Mouse (Mus musculus) midbrain, embryonic 14.5 days (tissue): ENCODE results near the gene Nampt. TPM values are rescaled to one million over a fixed set of nuclear protein-coding genes. Genes with fewer than 3 reads are reported as not detected.

Experiments used
- ATAC-seq: fragments of 200-750 bp; cut with Nextera tagmentation; 2 replicates; pipeline ENCODE4 v1.8.0; 2017; ENCODE audit warnings: moderate number of reproducible peaks, moderate library complexity; ENCODE audit not compliant: low FRiP score, low TSS enrichment
- DNase-seq: peaks from one replicate; pipeline ENCODE4 v3.0.0-alpha.2; 2015
- H3K27ac ChIP-seq: fragments of 300-500 bp; sonication (generic); replicated peaks from 2 replicates; pipeline ENCODE4 v1.5.1; 2014; ENCODE audit warnings: mild to moderate bottlenecking, low read depth, low read length, moderate library complexity
- H3K27me3 ChIP-seq: fragments of 300-500 bp; sonication (generic); 2 replicates; pipeline ENCODE4 v1.6.1; 2014; ENCODE audit warnings: low read length, control low read depth, mixed read lengths; ENCODE audit not compliant: control insufficient read depth, insufficient read depth
- H3K36me3 ChIP-seq: fragments of 300-500 bp; sonication (generic); 2 replicates; pipeline ENCODE4 v1.6.1; 2014; ENCODE audit warnings: low read length, control low read depth; ENCODE audit not compliant: control insufficient read depth, insufficient read depth
- H3K4me1 ChIP-seq: fragments of 300-500 bp; sonication (generic); 2 replicates; pipeline ENCODE4 v1.6.1; 2014; ENCODE audit warnings: mild to moderate bottlenecking, antibody characterized with exemption, low read length, control low read depth; ENCODE audit not compliant: control insufficient read depth, insufficient read depth
- H3K4me2 ChIP-seq: fragments of 300-500 bp; sonication (generic); 2 replicates; pipeline ENCODE4 v1.6.1; 2014; ENCODE audit warnings: mild to moderate bottlenecking, low read length, moderate library complexity
- H3K4me3 ChIP-seq: fragments of 300-500 bp; sonication (generic); replicated peaks from 2 replicates; pipeline ENCODE4 v1.5.1; 2014; ENCODE audit warnings: low read depth, low read length
- H3K9ac ChIP-seq: fragments of 300-500 bp; sonication (generic); replicated peaks from 2 replicates; pipeline ENCODE4 v1.6.1; 2014; ENCODE audit warnings: mild to moderate bottlenecking, low read length, moderate library complexity
- H3K9me3 ChIP-seq: fragments of 300-500 bp; sonication (generic); 2 replicates; pipeline ENCODE4 v1.6.1; 2016; ENCODE audit warnings: low read length, control low read depth, mixed read lengths; ENCODE audit not compliant: control insufficient read depth
- WGBS: fragments of 180-500 bp; shearing (Covaris S2); extraction: QIAGEN DNeasy Blood & Tissue Kit; methylation state at CpG from one replicate; pipeline ENCODE4 v1.1.7; 2014; 5-methylcytosine and 5-hydroxymethylcytosine counted together
- polyA plus RNA-seq: library from polyadenylated mRNA; unstranded; fragments of >200 nt; fragmentation: Nextera tagmentation; extraction: Ambion mirVana; gene quantifications from 2 replicates; pipeline ENCODE4 v1.2.1, GENCODE M21; 2014

The Nampt gene
- polyA plus RNA-seq, 1 experiment from 2014 or later: 45.7 TPM

GRCm38 (mm10) chr12:32829321-32830090 lies 10.2 kb downstream of the Nampt start:
- Histone ChIP-seq H3K4me3 (no peak overlapping the region), H3K27me3 (no peaks in the 10 kb centered on the region), H3K9me3 (no peaks in the 10 kb centered on the region), H3K4me2 (no peak overlapping the region), H3K4me1 (no peaks in the 10 kb centered on the region), H3K9ac (no peak overlapping the region), H3K36me3 (peaks cover 19% of the 10 kb centered on the region), H3K27ac (no peak overlapping the region)
- DNase-seq (no peak), ATAC-seq (no peak)
- 90% methylated on average over 9 of the region's 9 CpGs for WGBS

GRCm38 (mm10) chr12:32832076-32832475 lies 12.7 kb downstream of the Nampt start:
- H3K4me3 ChIP-seq: no peak overlapping the region
- no peak for DNase-seq
- H3K27me3 ChIP-seq: no peaks in the 10 kb centered on the region
- H3K36me3 ChIP-seq: peaks cover 32% of the 10 kb centered on the region
- H3K27ac ChIP-seq: no peak overlapping the region
- 100% methylated on average over 3 of the region's 3 CpGs for WGBS
- ATAC-seq: no peak
- H3K4me2 ChIP-seq: no peak overlapping the region
- H3K4me1 ChIP-seq: no peaks in the 10 kb centered on the region
- no peak overlapping the region for H3K9ac ChIP-seq
- no peaks in the 10 kb centered on the region for H3K9me3 ChIP-seq

- H3K9ac ChIP-seq: no peak overlapping the region
- no peak for DNase-seq
- H3K4me1 ChIP-seq: no peaks in the 10 kb centered on the region
- no peak overlapping the region for H3K27ac ChIP-seq
- no peaks in the 10 kb centered on the region for H3K9me3 ChIP-seq
- no peak overlapping the region for H3K4me2 ChIP-seq
- no peak for ATAC-seq
- no peaks in the 10 kb centered on the region for H3K27me3 ChIP-seq
- H3K36me3 ChIP-seq: peaks cover 50% of the 10 kb centered on the region
- WGBS: 92% methylated on average over 6 of the region's 6 CpGs
- H3K4me3 ChIP-seq: no peak overlapping the region
Observed at GRCm38 (mm10) chr12:32834781-32835180, 15.4 kb downstream of the Nampt start.

- H3K4me2 ChIP-seq: no peak overlapping the region
- H3K27me3 ChIP-seq: no peaks in the 10 kb centered on the region
- H3K9me3 ChIP-seq: no peaks in the 10 kb centered on the region
- no peak overlapping the region for H3K4me3 ChIP-seq
- H3K9ac ChIP-seq: no peak overlapping the region
- H3K27ac ChIP-seq: no peak overlapping the region
- peak; percentile 45 for DNase-seq
- no peaks in the 10 kb centered on the region for H3K4me1 ChIP-seq
- no peak for ATAC-seq
- 61% methylated on average over 4 of the region's 4 CpGs for WGBS
- peaks cover 53% of the 10 kb centered on the region for H3K36me3 ChIP-seq
Observed at GRCm38 (mm10) chr12:32835235-32835634, 15.9 kb downstream of the Nampt start.

- Histone ChIP-seq H3K4me3 (no peak overlapping the region), H3K4me2 (no peak overlapping the region), H3K27me3 (no peaks in the 10 kb centered on the region), H3K36me3 (peaks cover 62% of the 10 kb centered on the region), H3K4me1 (no peaks in the 10 kb centered on the region), H3K9ac (no peak overlapping the region), H3K27ac (no peak overlapping the region), H3K9me3 (no peaks in the 10 kb centered on the region)
- no peak for ATAC-seq
- DNase-seq: no peak
- 88% methylated on average over 4 of the region's 4 CpGs for WGBS
Observed at GRCm38 (mm10) chr12:32838406-32838805, 19.1 kb downstream of the Nampt start.

GRCm38 (mm10) chr12:32838954-32839353 lies 19.6 kb downstream of the Nampt start:
- no peak overlapping the region for H3K27ac ChIP-seq
- H3K9ac ChIP-seq: no peak overlapping the region
- no peaks in the 10 kb centered on the region for H3K4me1 ChIP-seq
- WGBS: 97% methylated on average over 9 of the region's 9 CpGs
- DNase-seq (no peak), ATAC-seq (no peak)
- H3K36me3 ChIP-seq: peaks cover 62% of the 10 kb centered on the region
- H3K4me2 ChIP-seq: no peak overlapping the region
- no peaks in the 10 kb centered on the region for H3K27me3 ChIP-seq
- no peaks in the 10 kb centered on the region for H3K9me3 ChIP-seq
- H3K4me3 ChIP-seq: no peak overlapping the region

- Histone ChIP-seq H3K4me3 (no peak overlapping the region), H3K9ac (no peak overlapping the region), H3K27ac (no peak overlapping the region), H3K36me3 (peaks cover 59% of the 10 kb centered on the region), H3K4me1 (no peaks in the 10 kb centered on the region), H3K9me3 (no peaks in the 10 kb centered on the region), H3K27me3 (no peaks in the 10 kb centered on the region), H3K4me2 (no peak overlapping the region)
- no peak for DNase-seq
- ATAC-seq: no peak; the same call in 1 of the 2 replicates
- whole genome bisulfite sequencing: 56% methylated on average over 7 of the region's 7 CpGs
Observed at GRCm38 (mm10) chr12:32841442-32841900, 22.1 kb downstream of the Nampt start.

- H3K27ac ChIP-seq: no peak overlapping the region
- H3K27me3 ChIP-seq: no peaks in the 10 kb centered on the region
- no peaks in the 10 kb centered on the region for H3K9me3 ChIP-seq
- no peak overlapping the region for H3K9ac ChIP-seq
- ATAC-seq (no peak), DNase-seq (no peak)
- H3K4me1 ChIP-seq: no peaks in the 10 kb centered on the region
- no peak overlapping the region for H3K4me2 ChIP-seq
- H3K4me3 ChIP-seq: no peak overlapping the region
- peaks cover 70% of the 10 kb centered on the region for H3K36me3 ChIP-seq
- WGBS: 92% methylated on average over 8 of the region's 8 CpGs
Observed at GRCm38 (mm10) chr12:32846325-32846724, 27.0 kb downstream of the Nampt start.

- Histone ChIP-seq H3K27me3 (no peaks in the 10 kb centered on the region), H3K4me3 (no peak overlapping the region), H3K9me3 (no peaks in the 10 kb centered on the region), H3K27ac (no peak overlapping the region), H3K4me1 (no peaks in the 10 kb centered on the region), H3K4me2 (no peak overlapping the region), H3K36me3 (peaks cover 35% of the 10 kb centered on the region), H3K9ac (no peak overlapping the region)
- WGBS: over 99% methylated on average over 5 of the region's 5 CpGs
- ATAC-seq (no peak), DNase-seq (no peak)
Observed at GRCm38 (mm10) chr12:32853757-32854156, 34.4 kb downstream of the Nampt start.
